Mouse (Mus musculus) liver, postnatal 0 days (tissue): Measurements from ENCODE around the gene Dsn1.

Experiments used
- CTCF ChIP-seq: sonication (generic); IDR thresholded peaks from 2 replicates; pipeline ENCODE4 v1.5.1; 2016; ENCODE audit warnings: antibody characterized with exemption, low read depth
- EP300 ChIP-seq: IDR thresholded peaks from 2 replicates; pipeline ENCODE4 v1.6.1; 2016; ENCODE audit warnings: antibody characterized with exemption, low read depth, mild to moderate bottlenecking

- TF ChIP-seq CTCF, result no peak
- TF ChIP-seq EP300, result no peak
Observed at GRCm38 (mm10) chr2:157028261-157028660, 21.3 kb upstream of the Dsn1 start.
